Mouse (Mus musculus) neural tube, embryonic 10.5 days (tissue): ENCODE results near the gene Pbx2.
A peak's percentile ranks its signal among the peaks of the same experiment; 100 is the strongest.

Experiments
- DNase-seq: peaks from one replicate; pipeline ENCODE4 v3.0.0-alpha.2; 2017; ENCODE audit warnings: low spot score; ENCODE audit errors: extremely low spot score

The Pbx2 gene

DNA sequence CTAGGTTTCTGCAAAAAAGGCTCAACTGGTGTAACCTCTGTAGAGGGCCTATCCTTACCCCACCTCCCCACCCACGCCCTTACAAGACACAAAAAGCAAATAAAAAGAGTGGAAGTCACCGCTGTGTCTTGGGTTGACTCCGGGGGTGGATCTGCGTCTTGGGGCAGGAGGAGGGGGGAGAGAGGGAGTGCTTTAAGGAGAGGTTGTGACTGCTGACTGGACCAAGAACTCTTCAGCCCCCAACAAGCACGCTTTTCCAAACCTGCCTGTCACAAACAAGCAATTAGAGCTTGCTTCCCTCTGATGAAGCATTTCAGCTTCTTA is 37.5 kb downstream of the Pbx2 start:
- no peak for DNase-seq

DNA sequence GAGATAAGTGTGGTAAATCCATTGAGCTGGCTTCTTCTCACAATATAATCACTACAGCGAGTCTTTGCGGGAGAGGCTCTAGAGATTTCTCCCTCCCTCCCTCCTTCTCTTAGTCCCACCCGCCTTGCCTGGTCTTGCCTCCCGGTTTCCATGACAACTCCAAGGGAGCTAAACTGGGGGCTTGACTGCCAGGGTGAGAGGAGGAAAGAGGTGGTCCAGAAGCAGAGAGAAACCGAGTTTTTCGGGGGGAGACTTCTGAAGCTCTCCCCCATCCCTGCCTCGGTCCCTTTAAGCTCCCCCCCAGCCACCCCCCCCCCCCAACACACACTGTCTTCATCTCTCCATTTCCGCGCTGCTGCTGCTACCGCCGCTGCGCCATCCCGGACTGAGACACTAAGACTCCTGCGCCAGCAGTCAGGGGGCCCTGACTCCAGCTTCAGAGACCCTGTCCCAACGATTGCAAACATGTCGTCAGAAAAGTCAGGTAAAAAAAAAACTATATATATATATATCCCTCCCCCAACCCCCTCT is 38.2 kb downstream of the Pbx2 start, which contains the start of gene Prrt1:
TSS of gene Prrt1 (plus strand) at position 313 of the 531 bp plus-strand sequence.
- peak; percentile 42 for DNase-seq

DNA sequence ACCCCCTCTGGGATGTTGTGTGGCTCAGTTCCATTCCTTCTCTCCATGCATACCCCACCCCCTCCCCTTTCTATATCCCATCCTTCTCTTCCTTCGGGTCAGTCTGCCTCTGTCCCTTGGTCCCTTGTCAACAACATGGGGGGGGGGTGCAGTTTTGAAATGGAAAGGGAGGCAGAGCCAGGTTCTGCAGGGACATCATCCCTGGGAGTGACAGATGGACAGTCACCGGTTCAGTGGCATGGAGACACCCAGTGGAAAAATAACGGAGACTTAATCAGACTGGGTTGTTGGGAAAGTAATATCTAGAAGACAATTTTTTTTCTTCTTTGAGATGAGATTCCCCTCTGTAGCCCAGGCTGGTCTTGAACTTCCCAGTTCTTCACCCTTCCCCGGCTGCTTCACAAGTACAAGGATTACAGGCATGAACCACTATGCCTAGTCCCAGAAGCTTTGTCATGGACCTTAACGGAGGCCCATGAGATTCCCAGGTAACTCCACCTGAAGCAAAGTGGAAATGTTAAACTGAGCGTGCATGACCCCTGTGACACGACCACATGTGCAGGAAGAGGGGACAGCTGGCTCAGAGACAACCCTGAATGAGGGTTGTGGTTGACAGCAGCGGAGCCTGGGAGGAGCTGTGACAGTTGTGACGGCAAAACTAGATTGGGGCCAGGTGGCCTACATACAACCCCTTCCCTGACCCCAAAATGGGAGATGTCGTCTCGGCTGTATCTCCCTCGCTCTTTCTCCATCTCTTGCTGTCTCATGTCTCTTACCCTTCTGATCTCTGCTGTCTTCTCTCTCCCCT is 38.9 kb downstream of the Pbx2 start:
- no peak for DNase-seq

DNA sequence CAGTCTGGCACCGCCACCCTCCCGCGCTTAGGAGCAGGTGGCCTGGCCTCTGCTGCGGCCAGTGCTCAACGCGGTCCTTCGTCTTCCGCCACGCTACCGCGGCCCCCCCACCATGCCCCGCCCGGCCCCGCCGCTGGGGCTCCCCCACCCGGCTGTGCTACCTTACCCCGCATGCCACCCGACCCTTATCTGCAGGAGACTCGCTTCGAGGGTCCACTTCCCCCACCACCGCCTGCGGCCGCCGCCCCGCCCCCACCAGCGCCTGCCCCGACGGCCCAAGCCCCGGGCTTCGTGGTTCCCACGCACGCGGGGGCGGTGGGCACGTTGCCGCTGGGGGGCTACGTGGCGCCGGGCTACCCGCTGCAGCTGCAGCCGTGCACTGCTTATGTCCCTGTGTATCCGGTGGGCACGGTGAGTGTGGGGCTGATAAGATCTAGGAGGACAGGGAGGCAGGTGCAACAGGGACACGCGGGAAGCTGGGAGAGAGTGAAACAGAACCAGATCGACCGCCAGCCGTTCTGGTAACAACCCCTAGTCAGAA is 39.8 kb downstream of the Pbx2 start:
- DNase-seq: no peak

DNA sequence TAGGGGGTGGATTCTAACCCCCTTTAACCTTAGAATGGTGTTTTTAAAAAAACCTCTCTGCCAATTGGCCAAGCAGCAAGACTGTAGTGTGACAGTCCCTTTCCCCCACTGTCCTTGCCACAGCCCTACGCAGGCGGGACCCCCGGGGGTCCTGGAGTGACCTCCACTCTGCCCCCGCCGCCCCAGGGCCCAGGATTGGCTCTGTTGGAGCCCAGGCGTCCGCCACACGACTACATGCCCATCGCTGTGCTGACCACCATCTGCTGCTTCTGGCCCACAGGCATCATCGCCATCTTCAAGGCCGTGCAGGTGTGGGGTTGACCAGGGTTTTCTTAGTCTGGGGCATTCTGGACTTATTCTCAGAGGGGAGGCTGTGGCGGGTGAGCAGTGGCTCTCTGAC is 40.6 kb downstream of the Pbx2 start:
- DNase-seq: no peak

DNA sequence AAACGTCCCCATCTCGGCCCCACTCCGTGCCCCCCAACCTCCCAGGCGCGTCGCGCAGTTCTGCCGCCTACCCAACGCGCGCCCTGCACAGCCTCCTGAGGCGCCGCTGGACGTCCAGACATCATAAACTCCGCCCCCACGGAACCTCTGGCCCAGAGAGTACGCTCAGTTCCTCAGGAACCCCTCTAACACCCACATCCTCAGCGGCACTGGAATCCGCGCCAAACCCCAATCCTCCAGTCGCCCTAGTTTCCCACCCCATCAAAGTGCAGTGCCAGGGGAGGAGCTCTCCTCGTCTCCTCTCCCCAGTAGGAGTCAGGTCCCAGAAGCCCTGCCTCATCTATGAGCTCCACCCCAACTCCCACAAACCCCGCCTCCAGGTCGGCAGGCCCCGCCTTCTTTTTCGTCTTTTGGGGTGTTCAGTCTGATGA is 41.2 kb downstream of the Pbx2 start:
- DNase-seq: peak; percentile 47

DNA sequence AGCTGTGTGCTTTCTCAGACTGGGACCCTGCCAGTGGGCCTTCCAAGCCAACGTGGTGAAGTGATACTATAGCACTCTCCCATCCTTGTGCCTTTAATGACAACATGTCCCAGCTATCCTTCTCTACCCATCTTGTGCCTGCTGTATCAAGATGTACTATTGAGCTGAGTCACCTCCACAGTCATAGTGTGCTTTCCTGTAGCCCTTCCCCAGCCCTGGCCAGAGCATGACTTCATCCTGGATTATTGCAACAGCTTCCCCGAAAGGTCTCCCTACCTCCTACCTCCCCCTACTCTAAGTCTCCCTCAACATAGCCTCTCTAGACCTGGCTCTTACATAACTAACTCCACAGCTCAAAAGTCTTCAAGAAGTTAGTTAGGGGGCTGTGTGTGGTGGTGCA is 44.6 kb downstream of the Pbx2 start:
- DNase-seq: no peak

DNA sequence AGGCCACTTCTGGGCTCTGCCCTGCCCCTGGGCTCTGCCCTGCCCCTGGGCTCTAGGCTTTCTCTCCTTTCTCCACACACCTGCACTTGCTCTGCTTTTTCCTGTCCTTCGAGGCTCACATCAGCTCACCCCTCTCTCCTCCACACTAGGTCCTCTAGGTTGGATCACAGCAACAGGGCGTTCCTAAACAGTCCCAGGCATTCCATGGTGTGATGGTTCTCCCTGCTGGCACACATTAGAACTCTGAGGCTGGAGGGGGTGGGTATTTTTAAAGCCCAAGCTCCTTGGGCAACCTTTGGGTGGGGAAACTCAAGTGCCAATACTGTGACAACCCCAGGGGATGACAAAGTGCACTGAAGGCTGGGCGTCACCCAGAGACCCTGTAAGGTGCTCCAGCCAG is 46.4 kb downstream of the Pbx2 start:
- no peak for DNase-seq

DNA sequence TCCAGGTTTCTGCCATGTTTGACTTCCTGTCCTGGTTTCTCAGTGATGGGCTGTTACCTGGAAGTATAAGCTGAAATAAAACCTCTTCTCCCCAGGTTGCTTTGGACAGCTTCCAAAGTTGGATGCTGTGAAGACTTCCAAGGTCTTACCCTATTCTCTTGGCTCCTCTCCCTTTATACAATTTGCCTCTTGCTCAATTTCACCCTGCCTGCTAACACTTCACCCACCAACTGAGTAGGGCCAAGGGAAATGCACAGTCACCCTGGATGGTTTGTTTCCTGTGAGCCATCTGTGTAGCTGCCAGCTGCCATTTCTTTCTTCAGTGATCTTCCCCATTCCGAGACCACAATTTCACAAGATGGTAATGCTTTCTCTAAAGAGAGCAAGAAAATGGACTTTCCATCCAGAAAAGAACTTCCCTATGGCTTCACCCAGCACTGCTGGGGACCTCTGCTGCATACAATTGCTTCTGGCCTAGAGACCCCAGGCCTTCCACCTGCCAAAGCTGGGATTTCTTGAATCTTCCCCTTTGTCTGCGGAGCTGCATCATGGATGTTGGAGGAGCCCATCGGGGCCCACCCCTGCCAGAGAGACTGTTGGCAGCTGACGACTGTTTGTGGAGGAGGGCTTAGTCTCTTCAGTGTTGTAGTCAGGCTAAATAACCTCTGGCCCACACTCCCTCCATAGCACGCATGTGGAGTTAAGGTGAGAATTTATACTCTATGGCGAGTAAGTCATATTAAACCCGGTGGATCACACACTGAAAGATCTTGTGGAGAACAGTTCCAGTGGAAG is 48.6 kb downstream of the Pbx2 start:
- no peak for DNase-seq

DNA sequence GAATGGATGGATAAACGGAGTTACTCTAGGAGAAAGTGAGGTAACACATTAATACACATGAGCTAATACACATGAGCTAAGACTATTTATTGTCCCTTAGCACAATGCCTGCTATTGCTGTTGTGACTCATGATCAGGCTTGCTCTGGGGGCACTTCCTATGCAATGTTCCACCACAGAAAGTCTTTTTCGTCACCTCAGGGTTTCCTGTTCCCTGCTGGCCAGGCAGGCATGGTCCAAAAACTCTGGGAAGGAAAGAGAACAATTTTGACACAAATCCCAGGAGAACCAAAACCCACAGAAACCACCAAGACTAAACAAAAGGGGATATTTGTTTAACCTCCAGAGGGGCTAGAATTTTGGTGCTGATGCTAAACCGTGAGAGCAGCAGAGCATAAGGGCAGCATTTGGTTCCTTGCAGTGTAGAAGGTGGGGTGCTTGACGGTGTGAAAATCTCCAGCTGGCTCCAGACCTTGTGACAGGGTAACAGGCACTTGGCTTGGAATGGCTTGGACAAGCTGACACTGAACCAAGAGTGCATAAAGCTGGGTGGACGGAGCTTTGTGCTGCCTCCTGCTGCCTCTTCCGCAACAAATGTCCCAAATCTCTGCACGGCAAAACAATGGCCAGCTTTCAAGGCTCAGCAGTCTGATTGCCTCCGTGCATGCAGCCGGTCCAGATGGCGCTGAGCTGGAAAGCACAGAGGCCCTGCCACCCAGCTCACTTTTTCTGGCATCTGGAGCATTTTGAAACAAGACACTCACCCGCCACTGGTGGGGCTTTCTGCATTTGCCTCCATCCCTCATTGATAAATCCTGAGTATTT is 49.9 kb downstream of the Pbx2 start:
- peak; percentile 54 for DNase-seq

DNA sequence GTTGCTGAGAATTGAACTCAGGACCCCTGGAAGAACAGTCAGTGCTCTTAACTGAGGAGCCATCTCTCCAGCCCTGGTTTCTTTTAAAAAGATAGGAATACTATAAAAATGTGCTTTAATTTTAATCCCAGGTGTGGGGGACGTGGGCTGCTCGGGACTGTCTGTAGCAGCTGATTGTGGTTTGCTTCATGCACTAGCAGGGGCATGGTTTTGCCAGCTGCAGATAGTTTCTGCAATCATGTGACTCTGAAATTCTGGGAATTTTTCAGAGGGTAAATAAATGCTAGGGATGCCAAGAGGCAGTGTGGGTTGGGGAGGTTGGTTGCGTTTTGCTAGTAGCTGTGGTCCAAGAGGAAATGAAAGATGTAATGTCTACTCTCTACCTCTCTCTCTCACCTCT is 50.9 kb downstream of the Pbx2 start:
- DNase-seq: no peak

DNA sequence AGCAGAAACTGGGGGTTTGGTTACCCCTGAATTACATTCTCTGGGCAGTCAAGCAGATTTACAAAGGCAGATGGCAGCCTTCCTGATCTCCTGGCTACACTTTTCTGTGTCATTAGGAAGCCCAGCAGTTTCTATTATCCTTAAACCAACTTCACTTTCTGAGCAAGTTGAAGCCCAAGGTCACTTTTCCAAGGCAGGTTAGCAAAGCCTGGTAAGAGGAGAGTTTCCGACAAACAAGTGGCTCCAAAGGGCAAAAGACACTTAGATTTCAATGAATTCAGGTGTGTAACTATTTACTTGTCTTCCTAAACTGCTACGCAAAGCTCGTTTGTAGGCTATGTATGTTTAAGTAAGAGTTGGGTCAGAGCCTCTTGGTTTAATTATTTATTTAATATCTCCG is 52.3 kb downstream of the Pbx2 start:
- no peak for DNase-seq

DNA sequence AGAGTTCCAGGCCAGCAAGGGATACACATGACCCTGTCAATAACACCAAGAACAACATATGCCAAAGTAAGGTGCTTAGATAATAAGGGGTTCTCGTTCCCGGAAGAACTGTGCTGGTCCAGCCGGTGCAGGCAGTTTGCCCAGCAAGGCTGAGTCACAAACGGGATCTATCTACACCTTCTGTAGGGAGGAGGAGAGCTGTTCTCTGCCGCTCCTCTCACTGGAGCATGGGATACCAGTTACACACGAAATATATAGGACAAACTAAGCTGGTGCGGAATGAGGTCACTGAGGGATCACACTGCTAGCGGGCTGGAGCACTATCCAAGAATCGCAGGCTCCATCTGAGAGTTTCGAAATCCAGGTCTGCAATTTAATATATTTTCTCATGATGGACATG is 52.9 kb downstream of the Pbx2 start:
- DNase-seq: no peak

DNA sequence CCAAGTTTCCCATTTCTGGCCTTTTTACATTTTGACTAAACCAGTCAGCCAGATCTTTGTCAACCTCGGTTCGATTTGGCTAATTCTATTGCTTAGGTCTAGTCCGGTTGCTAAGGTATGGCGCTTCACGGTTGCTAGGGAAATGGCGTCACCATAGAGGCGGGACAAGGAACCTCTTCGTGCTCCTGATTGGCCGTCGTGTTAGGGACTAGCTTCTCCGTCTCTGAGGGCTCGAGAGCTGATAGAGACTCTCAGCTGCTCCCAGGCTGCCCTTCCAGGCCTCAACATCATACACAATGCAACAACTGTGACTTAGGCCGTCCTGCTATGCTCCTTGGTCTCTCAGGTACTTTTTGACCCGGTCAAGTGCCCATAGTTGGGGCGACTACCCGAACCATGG is 53.5 kb downstream of the Pbx2 start, which contains the start of gene Fkbpl:
TSS of gene Fkbpl (plus strand) at position 157 of the 400 bp plus-strand sequence.
- peak; percentile 92 for DNase-seq

DNA sequence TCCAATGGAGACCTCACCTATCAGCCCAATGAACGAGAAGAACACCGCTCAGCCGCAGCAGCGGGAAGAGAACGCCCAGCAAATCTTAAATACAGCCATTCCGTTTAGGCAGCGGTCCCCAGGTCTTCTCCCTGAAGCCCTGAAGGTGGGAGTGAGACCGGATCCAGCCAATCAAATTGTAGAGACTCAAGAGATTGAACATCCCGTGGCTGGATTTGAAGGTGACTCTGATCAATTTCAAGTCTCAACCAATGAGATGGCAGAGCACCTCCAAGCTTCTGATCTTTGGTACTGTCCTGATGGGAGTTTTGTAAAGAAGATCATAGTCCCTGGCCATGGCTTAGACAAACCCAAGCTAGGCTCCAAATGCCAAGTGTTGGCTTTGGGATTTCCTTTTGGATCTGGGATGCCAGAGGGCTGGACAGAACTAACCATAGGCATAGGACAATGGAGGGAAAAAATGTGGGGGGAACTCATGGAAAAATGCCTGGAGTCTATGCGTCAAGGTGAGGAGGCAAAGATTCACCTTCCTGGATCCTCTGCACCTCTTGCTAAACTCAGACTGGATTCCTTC is 54.3 kb downstream of the Pbx2 start:
- no peak for DNase-seq

DNA sequence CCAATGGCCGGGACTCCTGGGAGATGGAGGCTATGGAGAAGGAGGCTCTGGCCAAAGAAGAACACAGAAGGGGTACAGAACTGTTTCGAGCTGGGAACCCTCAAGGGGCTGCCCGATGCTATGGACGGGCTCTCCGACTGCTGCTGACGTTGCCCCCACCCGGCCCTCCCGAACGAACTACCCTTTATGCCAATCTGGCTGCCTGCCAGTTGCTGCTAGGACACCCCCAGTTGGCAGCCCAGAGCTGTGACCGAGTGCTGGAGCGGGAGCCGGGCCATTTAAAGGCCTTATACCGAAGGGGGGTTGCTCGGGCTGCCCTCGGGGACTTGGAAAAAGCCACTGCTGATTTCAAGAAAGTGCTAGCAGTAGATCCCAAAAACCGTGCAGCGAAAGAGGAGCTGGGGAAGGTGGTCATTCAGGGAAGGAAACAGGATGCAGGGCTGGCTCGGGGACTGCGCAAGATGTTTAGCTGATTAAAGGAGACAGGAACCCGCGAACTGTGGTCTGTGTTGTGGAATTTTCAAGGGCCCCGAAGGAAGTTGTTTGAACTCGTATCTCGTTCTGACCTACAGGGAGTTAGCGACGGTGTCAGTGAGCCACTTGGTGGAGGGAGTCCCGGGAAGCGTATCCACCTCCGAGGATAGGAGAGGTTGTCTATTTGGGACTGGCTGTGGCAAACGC is 54.9 kb downstream of the Pbx2 start:
- no peak for DNase-seq
